Mouse (Mus musculus): Measurements from ENCODE around the gene Ninj2. TPM values are rescaled to one million over a fixed set of nuclear protein-coding genes. Genes with fewer than 3 reads are reported as not detected.

Ninj2 gene
- polyA plus RNA-seq, 1 experiment from 2014 or later: 1.6 TPM

DNA sequence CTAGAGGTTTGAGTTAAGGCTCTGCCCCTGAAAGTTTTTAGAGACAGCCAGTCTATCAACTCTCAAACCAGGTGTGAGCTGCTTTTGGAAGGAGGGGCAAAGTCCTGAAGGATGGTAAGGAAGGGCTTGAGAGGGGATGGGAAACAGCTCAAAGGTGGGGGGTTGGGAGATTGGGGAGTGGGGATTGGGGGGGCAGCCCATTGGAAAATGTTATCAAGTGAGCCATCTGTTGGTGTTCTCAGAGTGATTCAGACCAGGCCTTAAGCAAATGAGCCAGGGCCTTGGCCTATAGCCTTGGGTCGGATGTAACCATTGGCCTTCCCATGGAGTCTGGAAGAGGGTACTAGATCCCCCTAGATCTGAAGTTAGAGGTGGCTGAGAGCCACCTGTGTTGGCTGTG lies 100.6 kb downstream of the Ninj2 start:
- Histone ChIP-seq H3K4me1 (peaks cover 10% of the 10 kb centered on the region), H3K9ac (no peak overlapping the region), H3K27ac (no peak overlapping the region), H3K4me3 (no peak overlapping the region), H3K4me2 (no peak overlapping the region), H3K9me3 (no peaks in the 10 kb centered on the region), H3K27me3 (0 out of 2 replicates have a peak, but pooled peaks cover 3% of the 10 kb centered on the region), H3K36me3 (no peaks in the 10 kb centered on the region)
- ATAC-seq (ENCODE audit: insufficient number of reproducible peaks, low FRiP score, low TSS enrichment, low read depth): no peak
- WGBS: 61% methylated on average over 1 of the region's 1 CpGs

DNA sequence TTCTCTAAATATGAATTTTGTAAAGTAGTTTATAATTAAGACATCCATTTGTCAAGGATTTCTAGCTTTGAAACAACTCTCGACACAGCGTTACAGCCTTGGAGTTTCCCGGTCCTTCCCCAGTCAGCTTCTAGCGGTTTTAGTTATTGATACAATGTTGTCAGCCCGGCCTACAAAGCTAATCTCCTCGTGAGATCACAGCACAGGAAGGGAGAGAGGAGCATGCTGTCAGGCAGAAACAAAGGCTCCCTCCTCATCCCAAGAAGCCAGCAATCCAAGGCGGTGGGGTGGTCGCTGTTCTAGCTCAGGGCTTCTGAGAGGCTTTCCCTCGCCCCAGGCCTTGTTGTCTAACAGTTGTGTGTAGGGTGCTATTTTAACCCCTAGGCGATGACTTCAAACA lies 101.2 kb downstream of the Ninj2 start:
- H3K27ac ChIP-seq: no peak overlapping the region
- H3K4me2 ChIP-seq: no peak overlapping the region
- peaks cover 10% of the 10 kb centered on the region for H3K4me1 ChIP-seq
- 47% methylated on average over 10 of the region's 10 CpGs for WGBS
- H3K4me3 ChIP-seq: no peak overlapping the region
- H3K9me3 ChIP-seq: no peaks in the 10 kb centered on the region
- no peak for ATAC-seq (ENCODE audit: insufficient number of reproducible peaks, low FRiP score, low TSS enrichment, low read depth)
- H3K36me3 ChIP-seq: no peaks in the 10 kb centered on the region
- H3K27me3 ChIP-seq: 0 out of 2 replicates have a peak, but pooled peaks cover 3% of the 10 kb centered on the region
- no peak overlapping the region for H3K9ac ChIP-seq

DNA sequence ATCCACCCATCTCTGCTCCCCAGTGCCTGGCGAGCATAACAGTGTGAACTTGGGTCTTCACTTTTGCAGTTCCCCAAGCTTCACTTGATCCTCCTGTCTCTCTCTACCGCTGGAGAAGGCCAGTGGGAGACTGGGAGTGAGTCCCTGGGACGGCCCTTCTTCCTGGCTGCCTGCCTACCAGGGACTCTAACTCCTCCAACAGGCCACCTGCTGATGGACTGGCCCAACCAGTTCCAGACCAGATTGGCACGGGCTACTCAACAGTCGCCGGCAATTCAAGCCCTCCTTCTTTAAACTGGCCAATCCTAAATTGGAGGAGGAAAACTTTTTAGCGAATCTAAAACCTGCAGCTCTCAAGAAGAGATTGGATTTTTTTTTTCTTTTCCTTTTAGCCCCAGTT lies 101.8 kb downstream of the Ninj2 start:
- Histone ChIP-seq H3K4me3 (no peak overlapping the region), H3K27ac (no peak overlapping the region), H3K9me3 (no peaks in the 10 kb centered on the region), H3K36me3 (no peaks in the 10 kb centered on the region), H3K9ac (no peak overlapping the region), H3K4me2 (no peak overlapping the region), H3K27me3 (0 out of 2 replicates have a peak, but pooled peaks cover 3% of the 10 kb centered on the region), H3K4me1 (peaks cover 10% of the 10 kb centered on the region)
- ATAC-seq (ENCODE audit: insufficient number of reproducible peaks, low FRiP score, low TSS enrichment, low read depth): no peak
- 16% methylated on average over 7 of the region's 7 CpGs for WGBS

DNA sequence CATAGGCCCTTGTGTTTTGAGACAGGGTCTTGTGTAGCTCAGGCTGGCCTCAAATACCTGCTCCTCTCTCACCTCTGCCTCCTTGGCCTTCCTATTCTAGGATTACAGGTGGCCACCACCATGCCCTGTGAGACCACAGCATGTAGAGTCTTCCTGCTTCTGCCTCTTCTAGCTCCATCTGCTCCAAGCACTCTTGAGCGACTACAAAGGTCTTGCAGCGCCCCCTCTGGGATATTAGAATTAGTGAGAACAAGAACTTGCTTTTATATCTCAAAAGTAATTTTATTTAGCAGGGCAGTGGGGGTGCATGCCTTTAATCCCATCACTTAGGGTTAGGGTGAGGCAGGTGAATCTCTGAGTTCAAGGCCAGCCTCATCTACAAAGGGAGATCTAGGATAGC lies 103.7 kb downstream of the Ninj2 start:
- Histone ChIP-seq H3K4me2 (no peak overlapping the region), H3K4me3 (no peak overlapping the region), H3K4me1 (peaks cover 9% of the 10 kb centered on the region), H3K27me3 (0 out of 2 replicates have a peak, but pooled peaks cover 3% of the 10 kb centered on the region), H3K9me3 (no peaks in the 10 kb centered on the region), H3K9ac (no peak overlapping the region), H3K27ac (no peak overlapping the region), H3K36me3 (no peaks in the 10 kb centered on the region)
- ATAC-seq (ENCODE audit: insufficient number of reproducible peaks, low FRiP score, low TSS enrichment, low read depth): no peak
- WGBS: 31% methylated on average over 2 of the region's 2 CpGs

DNA sequence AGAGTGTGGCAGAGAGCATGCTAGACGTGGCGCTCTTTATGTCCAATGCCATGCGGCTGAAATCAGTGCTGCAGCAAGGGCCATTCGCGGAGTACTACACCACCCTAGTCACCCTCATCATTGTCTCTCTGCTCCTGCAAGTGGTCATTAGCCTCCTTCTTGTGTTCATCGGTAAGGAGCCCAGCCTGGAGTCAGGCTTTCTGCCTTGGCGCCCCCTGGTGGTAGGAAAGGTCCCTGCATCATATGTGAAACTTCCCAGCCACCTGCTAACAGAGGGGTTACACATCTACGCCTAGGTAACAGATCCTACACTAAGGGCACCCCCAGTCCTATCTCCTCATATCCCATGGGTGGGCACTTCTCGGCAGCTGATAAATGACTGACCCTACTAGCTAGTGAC lies 104.8 kb downstream of the Ninj2 start:
- ATAC-seq (ENCODE audit: insufficient number of reproducible peaks, low FRiP score, low TSS enrichment, low read depth): no peak
- 31% methylated on average over 9 of the region's 9 CpGs for WGBS
- no peak overlapping the region for H3K4me3 ChIP-seq
- H3K27ac ChIP-seq: no peak overlapping the region
- H3K36me3 ChIP-seq: no peaks in the 10 kb centered on the region
- 0 out of 2 replicates have a peak, but pooled peaks cover 3% of the 10 kb centered on the region for H3K27me3 ChIP-seq
- H3K4me2 ChIP-seq: no peak overlapping the region
- H3K9me3 ChIP-seq: no peaks in the 10 kb centered on the region
- no peak overlapping the region for H3K9ac ChIP-seq
- H3K4me1 ChIP-seq: 0 out of 2 replicates have a peak, but pooled peaks cover 7% of the 10 kb centered on the region

DNA sequence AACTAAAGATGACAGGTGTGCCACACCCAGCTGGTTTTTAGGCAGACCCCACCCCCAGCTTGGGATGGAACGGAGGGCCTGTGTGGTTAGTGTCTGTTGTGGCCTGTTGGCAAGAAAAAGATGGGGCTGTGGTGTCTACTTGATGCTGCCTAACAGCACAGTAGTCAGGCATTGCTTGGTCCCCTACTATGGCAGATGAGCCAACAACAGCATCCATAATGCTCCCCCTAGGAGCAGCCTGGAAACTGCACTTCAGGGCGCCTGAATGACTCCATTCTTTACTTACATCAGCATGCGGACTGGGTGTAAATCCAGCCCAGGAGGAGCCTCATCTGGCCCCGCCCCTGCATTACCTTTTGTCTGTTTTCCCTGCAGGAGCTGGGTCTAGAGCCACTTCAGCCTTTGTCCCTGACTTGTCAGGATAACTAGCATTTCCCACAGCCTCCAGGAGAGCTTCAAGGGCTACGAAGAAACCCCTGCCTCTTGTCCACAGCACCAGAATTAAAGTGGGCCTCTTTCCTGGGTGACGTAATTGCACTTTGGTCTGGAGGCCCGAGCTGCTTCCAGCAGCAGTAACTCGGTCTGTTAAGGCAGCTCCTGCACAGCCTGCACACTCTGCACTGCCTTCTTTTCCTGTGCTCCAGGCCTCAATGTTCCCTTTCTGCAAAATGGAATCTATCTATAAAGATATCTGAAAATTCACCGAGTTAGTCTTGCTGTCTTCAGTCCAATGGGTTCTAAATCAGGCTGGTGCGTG lies 106.7 kb downstream of the Ninj2 start:
- Histone ChIP-seq H3K4me1 (0 out of 2 replicates have a peak, but pooled peaks cover 7% of the 10 kb centered on the region), H3K9me3 (no peaks in the 10 kb centered on the region), H3K9ac (no peak overlapping the region), H3K36me3 (no peaks in the 10 kb centered on the region), H3K27ac (no peak overlapping the region), H3K4me2 (no peak overlapping the region), H3K4me3 (no peak overlapping the region), H3K27me3 (0 out of 2 replicates have a peak, but pooled peaks cover 3% of the 10 kb centered on the region)
- WGBS: 42% methylated on average over 10 of the region's 10 CpGs
- ATAC-seq (ENCODE audit: insufficient number of reproducible peaks, low FRiP score, low TSS enrichment, low read depth): no peak

DNA sequence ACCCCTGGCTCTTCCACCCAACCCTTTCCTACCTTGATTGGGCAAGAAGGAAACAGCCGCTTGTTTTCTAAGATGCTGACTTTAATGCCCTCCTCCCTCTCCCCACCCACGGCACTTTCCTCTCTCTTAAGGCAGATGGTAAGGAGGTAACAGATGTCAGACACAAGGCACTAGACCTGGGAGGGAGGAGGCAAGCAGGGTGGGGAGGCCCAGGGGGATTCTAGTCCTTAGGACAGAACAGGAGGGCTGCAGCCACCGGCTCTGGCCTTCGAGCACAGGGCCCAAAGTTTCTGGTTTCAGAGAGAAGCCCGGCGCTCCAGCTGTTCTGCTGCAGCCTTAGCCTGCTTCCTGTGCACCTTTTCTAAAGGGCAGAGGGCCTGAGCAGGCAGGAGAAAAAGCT lies 108.8 kb downstream of the Ninj2 start:
- Histone ChIP-seq H3K4me3 (no peak overlapping the region), H3K27me3 (no peaks in the 10 kb centered on the region), H3K4me2 (no peak overlapping the region), H3K36me3 (no peaks in the 10 kb centered on the region), H3K9me3 (no peaks in the 10 kb centered on the region), H3K27ac (no peak overlapping the region), H3K9ac (no peak overlapping the region), H3K4me1 (0 out of 2 replicates have a peak, but pooled peaks cover 7% of the 10 kb centered on the region)
- ATAC-seq (ENCODE audit: insufficient number of reproducible peaks, low FRiP score, low TSS enrichment, low read depth): no peak
- WGBS: 26% methylated on average over 6 of the region's 6 CpGs

DNA sequence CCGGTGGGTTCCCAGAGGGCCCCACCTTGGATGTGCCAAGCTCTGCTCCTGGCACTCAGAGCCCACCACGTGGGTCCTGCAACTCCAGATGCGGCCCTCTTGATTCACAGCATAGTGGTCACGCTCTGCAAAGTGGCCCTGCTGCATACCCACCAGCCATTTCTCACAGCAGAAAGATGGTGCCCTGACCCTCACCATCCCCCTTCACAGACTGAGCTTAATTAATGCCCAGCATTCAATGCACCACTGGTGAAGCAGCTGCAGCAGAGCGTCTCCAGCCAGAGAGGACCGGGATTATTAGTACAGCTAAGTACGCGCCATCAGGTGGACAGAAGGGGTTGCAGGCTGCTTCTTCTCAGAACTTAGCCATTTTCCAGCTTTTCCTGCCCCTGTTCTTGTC lies 109.3 kb downstream of the Ninj2 start:
- Histone ChIP-seq H3K4me1 (0 out of 2 replicates have a peak, but pooled peaks cover 7% of the 10 kb centered on the region), H3K27ac (no peak overlapping the region), H3K27me3 (no peaks in the 10 kb centered on the region), H3K9me3 (no peaks in the 10 kb centered on the region), H3K9ac (no peak overlapping the region), H3K36me3 (no peaks in the 10 kb centered on the region), H3K4me3 (no peak overlapping the region), H3K4me2 (no peak overlapping the region)
- ATAC-seq (ENCODE audit: insufficient number of reproducible peaks, low FRiP score, low TSS enrichment, low read depth): no peak
- WGBS: 65% methylated on average over 8 of the region's 8 CpGs

DNA sequence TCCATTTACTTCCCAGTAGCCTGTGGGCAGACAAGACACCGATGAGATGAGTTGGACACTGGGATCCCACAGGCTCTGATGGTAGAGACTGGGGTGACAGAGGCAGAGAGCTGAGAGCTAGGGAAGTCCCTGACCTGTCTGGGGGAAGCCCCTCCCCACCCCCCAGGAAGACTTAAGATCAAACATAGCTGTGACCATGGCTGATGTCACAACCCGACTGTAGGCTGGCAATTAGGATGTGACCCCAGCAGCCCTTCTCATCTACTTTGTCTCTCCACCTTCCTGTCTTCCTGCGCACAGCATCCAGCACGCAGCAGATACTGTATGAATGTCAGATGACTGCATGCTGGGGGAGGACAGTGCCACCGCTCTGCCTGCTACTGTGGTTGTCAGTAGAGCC lies 113.4 kb downstream of the Ninj2 start:
- Histone ChIP-seq H3K4me3 (no peak overlapping the region), H3K4me1 (0 out of 2 replicates have a peak, but pooled peaks cover 4% of the 10 kb centered on the region), H3K4me2 (no peak overlapping the region), H3K9me3 (no peaks in the 10 kb centered on the region), H3K9ac (no peak overlapping the region), H3K36me3 (no peaks in the 10 kb centered on the region), H3K27me3 (no peaks in the 10 kb centered on the region), H3K27ac (no peak overlapping the region)
- WGBS: 86% methylated on average over 5 of the region's 5 CpGs
- ATAC-seq (ENCODE audit: insufficient number of reproducible peaks, low FRiP score, low TSS enrichment, low read depth): no peak

DNA sequence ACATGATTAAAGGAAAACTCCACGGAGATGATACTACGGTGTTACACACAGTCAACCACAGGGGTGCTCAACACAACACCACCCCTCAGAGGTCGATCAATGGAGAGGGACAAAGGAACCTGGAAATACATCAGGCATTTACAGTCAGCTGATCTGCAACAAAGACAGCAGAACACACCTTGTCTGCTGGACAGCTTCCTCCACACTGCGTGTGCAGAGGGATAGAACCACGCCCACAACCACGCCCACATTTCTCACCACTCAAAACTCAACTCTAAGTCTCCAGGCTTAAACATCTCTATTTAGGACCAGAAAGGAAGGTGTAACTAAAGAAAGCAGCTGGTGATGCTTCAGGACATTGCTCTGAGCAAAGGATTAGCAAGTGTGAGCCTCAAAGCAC lies 118.4 kb downstream of the Ninj2 start:
- Histone ChIP-seq H3K27ac (no peak overlapping the region), H3K4me2 (no peak overlapping the region), H3K4me3 (no peak overlapping the region), H3K9ac (no peak overlapping the region), H3K27me3 (no peaks in the 10 kb centered on the region), H3K9me3 (no peaks in the 10 kb centered on the region), H3K36me3 (no peaks in the 10 kb centered on the region), H3K4me1 (no peaks in the 10 kb centered on the region)
- ATAC-seq (ENCODE audit: insufficient number of reproducible peaks, low FRiP score, low TSS enrichment, low read depth): no peak
- 74% methylated on average over 6 of the region's 6 CpGs for WGBS

DNA sequence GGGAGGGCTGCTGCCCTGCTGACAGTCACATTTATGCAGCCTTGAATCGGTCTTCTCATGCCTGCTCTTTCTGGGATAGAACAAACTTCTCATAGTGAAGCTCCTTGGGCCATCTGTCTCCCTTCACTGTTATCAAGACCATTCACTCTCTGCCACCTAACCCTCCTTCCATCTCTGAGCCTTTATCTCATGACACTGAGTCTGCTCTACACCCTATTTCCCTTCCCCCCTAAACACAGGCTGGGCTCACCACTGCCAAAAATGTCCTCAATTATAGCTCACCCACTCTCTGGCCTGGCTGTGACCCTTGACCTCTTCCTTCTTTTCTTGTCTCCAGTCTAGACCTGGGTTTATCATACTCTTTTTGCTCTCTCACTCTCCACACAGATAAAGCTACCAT lies 123.6 kb downstream of the Ninj2 start:
- Histone ChIP-seq H3K27ac (no peak overlapping the region), H3K4me1 (no peaks in the 10 kb centered on the region), H3K36me3 (no peaks in the 10 kb centered on the region), H3K27me3 (no peaks in the 10 kb centered on the region), H3K4me2 (no peak overlapping the region), H3K9me3 (no peaks in the 10 kb centered on the region), H3K4me3 (no peak overlapping the region), H3K9ac (no peak overlapping the region)
- ATAC-seq (ENCODE audit: insufficient number of reproducible peaks, low FRiP score, low TSS enrichment, low read depth): no peak
- 61% methylated on average over 1 of the region's 1 CpGs for WGBS

DNA sequence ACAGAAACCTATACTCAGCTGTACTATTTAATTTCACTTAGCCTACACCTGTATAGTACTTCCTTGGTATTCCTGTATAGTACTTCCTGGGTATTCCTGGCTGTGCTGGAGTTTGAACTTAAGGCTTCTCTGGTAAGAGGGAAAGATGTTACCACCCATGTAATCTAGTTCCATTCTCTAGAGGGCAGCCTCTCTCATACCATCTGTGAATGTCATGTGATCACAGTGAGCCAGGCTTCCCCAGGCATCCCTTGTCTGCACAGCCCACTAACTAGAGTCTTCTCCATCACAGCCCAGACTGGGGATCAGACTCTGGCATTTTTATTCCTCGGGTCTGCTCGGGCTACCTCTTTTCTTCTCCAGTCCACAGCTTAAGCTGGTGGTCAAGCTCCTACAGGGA lies 126.1 kb downstream of the Ninj2 start:
- no peaks in the 10 kb centered on the region for H3K27me3 ChIP-seq
- H3K27ac ChIP-seq: no peak overlapping the region
- H3K4me1 ChIP-seq: no peaks in the 10 kb centered on the region
- no peak overlapping the region for H3K9ac ChIP-seq
- no peak overlapping the region for H3K4me2 ChIP-seq
- 73% methylated on average over 2 of the region's 2 CpGs for WGBS
- H3K4me3 ChIP-seq: no peak overlapping the region
- no peaks in the 10 kb centered on the region for H3K9me3 ChIP-seq
- no peaks in the 10 kb centered on the region for H3K36me3 ChIP-seq
- no peak for ATAC-seq (ENCODE audit: insufficient number of reproducible peaks, low FRiP score, low TSS enrichment, low read depth)
